Mouse (Mus musculus) bone marrow macrophage, adult 2 months (primary cell): ENCODE data around the gene Fam184b.

ENCODE experiments used
- CTCF ChIP-seq: IDR thresholded peaks from 2 replicates; pipeline ENCODE4 v1.5.1; 2012; ENCODE audit warnings: low read depth, mild to moderate bottlenecking, low read length, moderate library complexity
- POLR2A ChIP-seq: IDR thresholded peaks from 2 replicates; pipeline ENCODE4 v1.6.1; 2012; ENCODE audit warnings: mild to moderate bottlenecking, low read depth, low read length, borderline replicate concordance

DNA sequence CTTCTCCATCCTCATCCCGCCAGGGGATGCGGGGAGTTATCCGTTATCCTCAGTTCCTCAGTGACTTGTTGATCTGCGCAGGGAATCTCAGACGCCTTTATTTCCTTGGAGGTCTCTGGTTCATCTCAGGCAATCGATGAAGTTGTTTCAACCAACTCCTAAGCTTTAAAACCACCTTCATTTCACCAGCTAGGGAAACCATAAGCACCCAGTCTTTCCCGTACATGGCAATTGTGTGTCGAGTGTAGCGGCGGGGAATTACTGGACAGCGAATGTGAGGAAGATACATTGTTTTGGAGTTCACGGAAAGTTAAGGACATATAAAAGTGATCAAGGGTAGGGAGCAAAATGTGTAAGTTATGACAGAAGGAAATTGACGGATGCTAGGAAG lies 30.9 kb upstream of the Fam184b start:
- no peak for TF ChIP-seq CTCF
- no peak for TF ChIP-seq POLR2A
